Mouse (Mus musculus) MEL (cell line): Measurements from ENCODE around the gene Maml3.

Source experiments
- CTCF ChIP-seq, 3 experiments: IDR thresholded peaks in 2 of 3; conservative IDR thresholded peaks in 1 of 3; 2 replicates each; pipeline ENCODE4 v1.5.1; 2011 to 2012; ENCODE audit warnings: low read length in 3 of 3, low read depth in 2 of 3, mild to moderate bottlenecking in 2 of 3, improper control_type of control experiment in 1 of 3, inconsistent platforms in 1 of 3, mixed read lengths in 1 of 3, moderate library complexity in 1 of 3; ENCODE audit not compliant: control insufficient read depth in 1 of 3, insufficient read depth in 1 of 3, poor library complexity in 1 of 3, severe bottlenecking in 1 of 3
- E2F4 ChIP-seq: IDR thresholded peaks from 2 replicates; pipeline ENCODE4 v1.6.1; 2011; ENCODE audit warnings: low read depth, low read length, improper control_type of control experiment, borderline replicate concordance
- MAFK ChIP-seq: IDR thresholded peaks from 2 replicates; pipeline ENCODE4 v1.6.1; 2011; ENCODE audit warnings: low read depth, mild to moderate bottlenecking, low read length, improper control_type of control experiment, borderline replicate concordance
- POLR2A ChIP-seq, 2 experiments: IDR thresholded peaks; 2 replicates each; pipeline ENCODE4 v1.6.1; 2011 to 2012; ENCODE audit warnings: low read length in 2 of 2, mild to moderate bottlenecking in 2 of 2, control low read depth in 1 of 2, improper control_type of control experiment in 1 of 2, low read depth in 1 of 2, moderate library complexity in 1 of 2; ENCODE audit not compliant: control insufficient read depth in 1 of 2, insufficient read depth in 1 of 2, poor library complexity in 1 of 2
- ZKSCAN1 ChIP-seq: IDR thresholded peaks from 2 replicates; pipeline ENCODE4 v1.6.1; 2012; ENCODE audit warnings: low read depth, mild to moderate bottlenecking, inconsistent platforms, low read length, improper control_type of control experiment, moderate library complexity

GRCm38 (mm10) chr3:52108027-52108426 is 3.2 kb upstream of the Maml3 start:
- TF ChIP-seq POLR2A (IDR thresholded peaks at IDR 0.05; ENCODE audit: control insufficient read depth in 1 of 2, insufficient read depth in 1 of 2, low read depth in 1 of 2, low read length in 2 of 2, poor library complexity in 1 of 2) (no peak), CTCF (IDR thresholded peaks at IDR 0.05 in 2 of 3, conservative IDR thresholded peaks at IDR 0.05 in 1 of 3; ENCODE audit: control insufficient read depth in 1 of 3, insufficient read depth in 1 of 3, low read depth in 2 of 3, low read length in 3 of 3, poor library complexity in 1 of 3, severe bottlenecking in 1 of 3) (no peak), ZKSCAN1 (no peak), MAFK (no peak), E2F4 (no peak)
